In the genomic region with DNA sequence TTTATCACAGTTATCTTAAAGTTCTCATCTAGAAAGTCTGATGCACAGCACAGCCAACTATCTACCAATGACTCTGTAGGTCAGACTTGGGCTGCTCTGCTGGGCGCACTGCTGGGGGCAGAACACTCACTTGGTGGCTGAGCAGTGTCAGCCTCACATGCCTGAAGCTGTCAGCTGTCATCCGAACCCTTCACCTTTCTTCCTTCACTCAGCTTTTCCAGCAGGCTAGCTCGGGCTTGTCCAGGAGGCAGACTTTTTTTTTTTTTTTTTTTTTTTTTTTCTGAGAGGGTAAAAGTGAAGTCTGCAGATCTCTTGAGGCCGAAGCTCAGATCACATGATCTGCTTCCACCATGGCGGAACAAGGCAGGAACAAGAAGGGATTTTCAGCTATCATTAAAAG, we compare ENCODE assay signal across 20 mouse cellular contexts.
A peak's percentile ranks its signal among the peaks of the same experiment; 100 is the strongest.
DNase-seq lines count a peak whose midpoint lies in the region; ATAC-seq and TF ChIP-seq lines count a peak whose summit lies in the region.
"Had no signal": no experiment of that assay in that cellular context is flagged by ENCODE, and none has a peak within 500 bp of the region (broad histone marks: within the 10 kb centered on the region; RNA-seq: fewer than 3 reads in every experiment).

No protein-coding gene starts in this region.

- H3K9ac ChIP-seq in heart, embryonic 12.5 days: no peak overlapping the region
- no peak overlapping the region for H3K9ac ChIP-seq in heart, embryonic 16.5 days (ENCODE audit: low read length)
- no peak overlapping the region for H3K9ac ChIP-seq in midbrain, postnatal 0 days (replicated peaks; ENCODE audit: low read length, poor library complexity, severe bottlenecking)
- H3K9ac ChIP-seq: forebrain, embryonic 13.5 days; forebrain, postnatal 0 days; hindbrain, embryonic 12.5 days had no signal

- no peak for TF ChIP-seq CTCF in midbrain, postnatal 0 days (IDR thresholded peaks at IDR 0.05)

- no peaks in the 10 kb centered on the region for H3K9me3 ChIP-seq in heart, embryonic 12.5 days (replicated peaks)
- H3K9me3 ChIP-seq in heart, embryonic 16.5 days (replicated peaks; ENCODE audit: control insufficient read depth, low read length): no peaks in the 10 kb centered on the region
- H3K9me3 ChIP-seq in midbrain, postnatal 0 days (ENCODE audit: low read length): no peaks in the 10 kb centered on the region
- H3K9me3 ChIP-seq: forebrain, embryonic 13.5 days; hindbrain, embryonic 12.5 days had no signal

- H3K27me3 ChIP-seq in heart, embryonic 12.5 days (replicated peaks): no peaks in the 10 kb centered on the region
- no peaks in the 10 kb centered on the region; the same call in 1 of the 2 replicates for H3K27me3 ChIP-seq in heart, embryonic 16.5 days (ENCODE audit: control insufficient read depth, insufficient read depth, low read length)
- H3K27me3 ChIP-seq in midbrain, postnatal 0 days (ENCODE audit: insufficient read depth, low read length): no peaks in the 10 kb centered on the region
- H3K27me3 ChIP-seq: hindbrain, embryonic 12.5 days; Patski had no signal

- H3K27ac ChIP-seq in heart, embryonic 12.5 days (ENCODE audit: poor library complexity, severe bottlenecking): peak overlapping the region; percentile 44
- 0 out of 2 replicates have a peak overlapping the region, but pooled peaks have one; percentile 18 for H3K27ac ChIP-seq in heart, embryonic 16.5 days (ENCODE audit: low read length)
- H3K27ac ChIP-seq in midbrain, postnatal 0 days (ENCODE audit: low read depth, low read length): no peak overlapping the region
- H3K27ac ChIP-seq: forebrain, embryonic 13.5 days; hindbrain, embryonic 12.5 days had no signal

- no peak for ATAC-seq in heart, embryonic 12.5 days (ENCODE audit: insufficient number of reproducible peaks, low FRiP score)
- peak; percentile 64; the same call in 1 of the 2 replicates for ATAC-seq in heart, embryonic 16.5 days (replicated peaks; ENCODE audit: extremely low read depth, insufficient read depth, low FRiP score)
- no peak for ATAC-seq in midbrain, postnatal 0 days (ENCODE audit: low FRiP score)
- ATAC-seq: forebrain, embryonic 13.5 days; forebrain, postnatal 0 days; hindbrain, embryonic 16.5 days; Patski had no signal

- no peaks in the 10 kb centered on the region for H3K36me3 ChIP-seq in heart, embryonic 12.5 days
- H3K36me3 ChIP-seq in heart, embryonic 16.5 days (ENCODE audit: control insufficient read depth, insufficient read depth): no peaks in the 10 kb centered on the region
- H3K36me3 ChIP-seq in midbrain, postnatal 0 days (ENCODE audit: insufficient read depth, low read length): no peaks in the 10 kb centered on the region
- H3K36me3 ChIP-seq: hindbrain, embryonic 12.5 days had no signal

- intact Hi-C loops in heart, postnatal 36 days (cut with DNase I): no loop called here

- no peak overlapping the region for H3K4me2 ChIP-seq in heart, embryonic 12.5 days
- no peak overlapping the region for H3K4me2 ChIP-seq in heart, embryonic 16.5 days (ENCODE audit: low read depth, low read length)
- H3K4me2 ChIP-seq in midbrain, postnatal 0 days (ENCODE audit: low read depth, low read length, poor library complexity, severe bottlenecking): no peak overlapping the region
- H3K4me2 ChIP-seq: forebrain, embryonic 13.5 days; hindbrain, embryonic 12.5 days had no signal

- 46% methylated on average over 5 of the region's 5 CpGs for WGBS in heart, embryonic 12.5 days
- 50% methylated on average over 5 of the region's 5 CpGs for WGBS in heart, embryonic 16.5 days
- WGBS in midbrain, postnatal 0 days: 72% methylated on average over 5 of the region's 5 CpGs

- no peak overlapping the region for H3K4me3 ChIP-seq in heart, embryonic 12.5 days
- no peak overlapping the region for H3K4me3 ChIP-seq in heart, embryonic 16.5 days (ENCODE audit: low read length)
- no peak overlapping the region for H3K4me3 ChIP-seq in midbrain, postnatal 0 days (ENCODE audit: low read depth, low read length)
- H3K4me3 ChIP-seq: forebrain, embryonic 13.5 days; hindbrain, embryonic 12.5 days had no signal

- DNase-seq in heart, postnatal 36 days: no peak
- DNase-seq in heart, adult 11 months: no peak
- peak; percentile 10 for DNase-seq in R1 (ENCODE audit: low read depth, low spot score)
- no peak for DNase-seq in midbrain, postnatal 0 days (ENCODE audit: low spot score)
- no peak for DNase-seq in gastrocnemius, postnatal 4 days (ENCODE audit: low spot score in 2 of 2)
- DNase-seq: adrenal gland, adult 8-10 months; adrenal gland, postnatal 36 days; cerebellum, adult 2 months; cerebellum, postnatal 10 days; forebrain, postnatal 0 days; gastrocnemius, postnatal 14 days; kidney, adult 11 months; kidney, adult 9 months; kidney, postnatal 10 days had no signal

- H3K4me1 ChIP-seq in heart, embryonic 12.5 days (replicated peaks): peaks cover 58% of the 10 kb centered on the region
- peaks cover 30% of the 10 kb centered on the region for H3K4me1 ChIP-seq in heart, embryonic 16.5 days (ENCODE audit: control insufficient read depth, insufficient read depth, low read length)
- no peaks in the 10 kb centered on the region for H3K4me1 ChIP-seq in midbrain, postnatal 0 days (ENCODE audit: insufficient read depth, low read length)
- H3K4me1 ChIP-seq: forebrain, embryonic 13.5 days; hindbrain, embryonic 12.5 days had no signal
